ENCODE assay signal across 9 mouse cellular contexts in genomic region chr13:113587200-113587936, GRCm38 (mm10). TPM values are rescaled to one million over a fixed set of nuclear protein-coding genes. Genes with fewer than 3 reads are reported as not detected.
A peak's percentile ranks its signal among the peaks of the same experiment; 100 is the strongest.
DNase-seq lines count a peak whose midpoint lies in the region; ATAC-seq and TF ChIP-seq lines count a peak whose summit lies in the region.
"Had no signal": no experiment of that assay in that cellular context is flagged by ENCODE, and none has a peak within 500 bp of the region (broad histone marks: within the 10 kb centered on the region; RNA-seq: fewer than 3 reads in every experiment).

No protein-coding gene starts in this region.

- no peaks in the 10 kb centered on the region for H3K4me1 ChIP-seq in intestine, embryonic 14.5 days (replicated peaks; ENCODE audit: control insufficient read depth, insufficient read depth, low read length)
- H3K4me1 ChIP-seq in intestine, postnatal 0 days (replicated peaks; ENCODE audit: control insufficient read depth, insufficient read depth, low read length), result no peaks in the 10 kb centered on the region
- H3K4me1 ChIP-seq in forebrain, embryonic 14.5 days (ENCODE audit: control insufficient read depth, insufficient read depth, low read length), result no peaks in the 10 kb centered on the region
- peaks cover 15% of the 10 kb centered on the region for H3K4me1 ChIP-seq in neural tube, embryonic 15.5 days

- ATAC-seq in intestine, embryonic 14.5 days (replicated peaks; ENCODE audit: low FRiP score, low TSS enrichment, low read depth), result peak; percentile 42; the same call in 1 of the 2 replicates
- no peak for ATAC-seq in intestine, postnatal 0 days
- peak; percentile 96 for ATAC-seq in forebrain, embryonic 14.5 days
- ATAC-seq in neural tube, embryonic 15.5 days (ENCODE audit: low FRiP score), result peak; percentile 86

- no peaks in the 10 kb centered on the region for H3K27me3 ChIP-seq in intestine, embryonic 14.5 days (replicated peaks; ENCODE audit: control insufficient read depth, insufficient read depth, low read length)
- H3K27me3 ChIP-seq in intestine, postnatal 0 days (replicated peaks; ENCODE audit: control insufficient read depth, insufficient read depth, low read length), result no peaks in the 10 kb centered on the region
- no peaks in the 10 kb centered on the region for H3K27me3 ChIP-seq in forebrain, embryonic 14.5 days (replicated peaks; ENCODE audit: control insufficient read depth, insufficient read depth, low read length)
- H3K27me3 ChIP-seq in neural tube, embryonic 15.5 days (replicated peaks), result no peaks in the 10 kb centered on the region

- intact Hi-C loops in heart, postnatal 25 days (cut with DNase I), result no loop called here

- H3K4me3 ChIP-seq in intestine, embryonic 14.5 days (ENCODE audit: low read depth, low read length), result no peak overlapping the region
- H3K4me3 ChIP-seq in intestine, postnatal 0 days (ENCODE audit: low read depth, low read length), result no peak overlapping the region
- no peak overlapping the region for H3K4me3 ChIP-seq in forebrain, embryonic 14.5 days (ENCODE audit: low read depth, low read length)
- no peak overlapping the region for H3K4me3 ChIP-seq in neural tube, embryonic 15.5 days (replicated peaks)

- no peak overlapping the region for H3K27ac ChIP-seq in intestine, embryonic 14.5 days (ENCODE audit: low read depth)
- no peak overlapping the region for H3K27ac ChIP-seq in intestine, postnatal 0 days (ENCODE audit: low read depth, low read length)
- peak overlapping the region; percentile 16; the same call in 1 of the 2 replicates for H3K27ac ChIP-seq in forebrain, embryonic 14.5 days (ENCODE audit: low read depth, low read length)
- peak overlapping the region; percentile 45; the same call in 1 of the 2 replicates for H3K27ac ChIP-seq in neural tube, embryonic 15.5 days (replicated peaks)

- DNase-seq in intestine, embryonic 14.5 days (ENCODE audit: low spot score), result no peak
- DNase-seq in forebrain, embryonic 14.5 days (ENCODE audit: low spot score), result peak; percentile 82
- peak; percentile 42 to 50 for DNase-seq in left cerebral cortex, adult 9 months (ENCODE audit: low spot score in 2 of 2)
- DNase-seq in urinary bladder, adult 2 months (ENCODE audit: low spot score), result no peak
- no peak for DNase-seq in thymus, postnatal 4 days
- DNase-seq in heart, postnatal 25 days (ENCODE audit: low spot score), result no peak

- WGBS in intestine, embryonic 14.5 days, result 35% methylated on average over 15 of the region's 15 CpGs
- WGBS in intestine, postnatal 0 days, result 50% methylated on average over 15 of the region's 15 CpGs
- WGBS in forebrain, embryonic 14.5 days, result 9% methylated on average over 15 of the region's 15 CpGs
- 11% methylated on average over 15 of the region's 15 CpGs for WGBS in neural tube, embryonic 15.5 days

- H3K9ac ChIP-seq in intestine, embryonic 14.5 days (ENCODE audit: low read length), result no peak overlapping the region
- H3K9ac ChIP-seq in intestine, postnatal 0 days (ENCODE audit: low read depth, low read length), result no peak overlapping the region
- H3K9ac ChIP-seq in forebrain, embryonic 14.5 days (ENCODE audit: low read length), result no peak overlapping the region; the same call in 1 of the 2 replicates
- H3K9ac ChIP-seq in neural tube, embryonic 15.5 days (replicated peaks), result no peak overlapping the region

- no peak for TF ChIP-seq CTCF in intestine, postnatal 0 days (IDR thresholded peaks at IDR 0.05; ENCODE audit: low read depth)

- H3K9me3 ChIP-seq in intestine, embryonic 14.5 days (ENCODE audit: control insufficient read depth, low read length), result no peaks in the 10 kb centered on the region
- no peaks in the 10 kb centered on the region for H3K9me3 ChIP-seq in intestine, postnatal 0 days (ENCODE audit: control insufficient read depth)
- H3K9me3 ChIP-seq in forebrain, embryonic 14.5 days (replicated peaks; ENCODE audit: control insufficient read depth, low read length), result no peaks in the 10 kb centered on the region
- no peaks in the 10 kb centered on the region for H3K9me3 ChIP-seq in neural tube, embryonic 15.5 days (replicated peaks)
- H3K9me3 ChIP-seq: G1E had no signal

- no peak overlapping the region for H3K4me2 ChIP-seq in intestine, embryonic 14.5 days (ENCODE audit: low read length)
- H3K4me2 ChIP-seq in intestine, postnatal 0 days (replicated peaks; ENCODE audit: low read depth), result no peak overlapping the region
- peak overlapping the region; percentile 1; the same call in 1 of the 2 replicates for H3K4me2 ChIP-seq in forebrain, embryonic 14.5 days (ENCODE audit: low read length)
- peak overlapping the region; percentile 19; the same call in 1 of the 2 replicates for H3K4me2 ChIP-seq in neural tube, embryonic 15.5 days

- H3K36me3 ChIP-seq in intestine, embryonic 14.5 days (ENCODE audit: control insufficient read depth, insufficient read depth, low read length), result 0 out of 2 replicates have a peak, but pooled peaks cover 2% of the 10 kb centered on the region
- H3K36me3 ChIP-seq in intestine, postnatal 0 days (ENCODE audit: control insufficient read depth, insufficient read depth), result peaks cover 9% of the 10 kb centered on the region; the same call in 1 of the 2 replicates
- H3K36me3 ChIP-seq in forebrain, embryonic 14.5 days (ENCODE audit: control insufficient read depth, insufficient read depth, low read length), result peaks cover 13% of the 10 kb centered on the region; the same call in 1 of the 2 replicates
- H3K36me3 ChIP-seq in neural tube, embryonic 15.5 days, result no peaks in the 10 kb centered on the region; the same call in 1 of the 2 replicates
- H3K36me3 ChIP-seq: G1E had no signal

RNA-seq across cellular contexts. Expression of gene Snx18, which starts 31.0 kb away (rescaled TPM):
- polyA plus RNA-seq in intestine, embryonic 14.5 days (2014; fragmentation: Nextera tagmentation; extraction: Ambion mirVana), result 21.3 and 24.0 TPM in 2 replicates
- 13.2 and 13.7 TPM in 2 replicates for polyA plus RNA-seq in intestine, postnatal 0 days (2015; fragmentation: Nextera tagmentation; extraction: Ambion mirVana)
- polyA plus RNA-seq in forebrain, embryonic 14.5 days (2014; fragmentation: Nextera tagmentation; extraction: Ambion mirVana), result 12.1 and 12.2 TPM in 2 replicates
- 9.9 and 12.3 TPM in 2 replicates for polyA plus RNA-seq in neural tube, embryonic 15.5 days (2015; fragmentation: Nextera tagmentation; extraction: Ambion mirVana)
- 33.5 and 34.8 TPM in 2 replicates for polyA plus RNA-seq in urinary bladder, adult 2 months (2012; rRNA removed)
- 10 to 100 TPM; 22.6 to 23.6 TPM for total RNA-seq in heart, postnatal 25 days (2021)
- polyA plus RNA-seq: G1E had no signal

Comparison
In these comparisons a context has a peak if more than half of its experiments do, and no peak if none do; other contexts are left out.
1. DNase-seq: peak in forebrain, embryonic 14.5 days (single experiment) and left cerebral cortex, adult 9 months (2 of 2); none in intestine, embryonic 14.5 days (single experiment), urinary bladder, adult 2 months (single experiment), thymus, postnatal 4 days (single experiment) and heart, postnatal 25 days (single experiment).
2. H3K27ac ChIP-seq: peak in forebrain, embryonic 14.5 days (single experiment) and neural tube, embryonic 15.5 days (single experiment); none in intestine, embryonic 14.5 days (single experiment) and intestine, postnatal 0 days (single experiment).
3. H3K4me2 ChIP-seq: peak in forebrain, embryonic 14.5 days (single experiment) and neural tube, embryonic 15.5 days (single experiment); none in intestine, embryonic 14.5 days (single experiment) and intestine, postnatal 0 days (single experiment).